Mouse (Mus musculus) MEL (cell line): Measurements from ENCODE around the gene Plekha3. TPM values are rescaled to one million over a fixed set of nuclear protein-coding genes. Genes with fewer than 3 reads are reported as not detected.

Experiments used
- DNase-seq: peaks from one replicate; pipeline ENCODE4 v3.0.0; 2011; ENCODE audit warnings: low read depth, low spot score
- H3K27ac ChIP-seq: 2 replicates; pipeline ENCODE4 v1.5.1; 2012; ENCODE audit warnings: low read depth, mild to moderate bottlenecking, control low read depth, low read length, moderate library complexity; ENCODE audit not compliant: control insufficient read depth
- H3K27me3 ChIP-seq, 2 experiments: fragments of 150-350 bp in 1 of 2; sonication (generic) in 1 of 2; 2 replicates each; pipeline ENCODE4 v1.6.1; 2012; ENCODE audit warnings: low read length in 2 of 2, mild to moderate bottlenecking in 2 of 2, improper control_type of control experiment in 1 of 2, moderate library complexity in 1 of 2; ENCODE audit not compliant: insufficient read depth in 2 of 2, control insufficient read depth in 1 of 2
- H3K36me3 ChIP-seq, 2 experiments: 2 replicates each; pipeline ENCODE4 v1.6.1; 2012 to 2014; ENCODE audit warnings: low read length in 2 of 2, improper control_type of control experiment in 1 of 2, inconsistent platforms in 1 of 2, mild to moderate bottlenecking in 1 of 2; ENCODE audit not compliant: insufficient read depth in 2 of 2, control insufficient read depth in 1 of 2
- H3K4me1 ChIP-seq, 2 experiments: fragments of 150-350 bp in 1 of 2; sonication (generic) in 1 of 2; 2 replicates each; pipeline ENCODE4 v1.6.1; 2012; ENCODE audit warnings: low read length in 2 of 2, improper control_type of control experiment in 1 of 2, mild to moderate bottlenecking in 1 of 2; ENCODE audit not compliant: insufficient read depth in 2 of 2, control insufficient read depth in 1 of 2
- H3K4me3 ChIP-seq, 2 experiments: fragments of 150-350 bp in 1 of 2; sonication (generic) in 1 of 2; 2 replicates each; pipeline ENCODE4 v1.5.1; 2012; ENCODE audit warnings: low read depth in 2 of 2, low read length in 2 of 2, mild to moderate bottlenecking in 2 of 2, moderate library complexity in 2 of 2, control low read depth in 1 of 2, improper control_type of control experiment in 1 of 2; ENCODE audit not compliant: control insufficient read depth in 1 of 2, insufficient read depth in 1 of 2
- H3K79me2 ChIP-seq: 2 replicates; pipeline ENCODE4 v1.6.1; 2012; ENCODE audit warnings: mild to moderate bottlenecking, low read length, moderate library complexity; ENCODE audit not compliant: control insufficient read depth, poor library complexity, insufficient read depth
- H3K9ac ChIP-seq: 2 replicates; pipeline ENCODE4 v1.6.1; 2012; ENCODE audit warnings: low read depth, mild to moderate bottlenecking, control low read depth, low read length, moderate library complexity; ENCODE audit not compliant: control insufficient read depth, poor library complexity, severe bottlenecking
- H3K9me3 ChIP-seq: fragments of 150-350 bp; sonication (generic); replicated peaks from 2 replicates; pipeline ENCODE4 v1.6.1; 2012; ENCODE audit warnings: mild to moderate bottlenecking, low read length, improper control_type of control experiment, moderate library complexity; ENCODE audit not compliant: insufficient read depth
- CHD1 ChIP-seq: IDR thresholded peaks from 2 replicates; pipeline ENCODE4 v1.6.1; 2012; ENCODE audit warnings: low read depth, mild to moderate bottlenecking, inconsistent platforms, low read length, improper control_type of control experiment
- CHD2 ChIP-seq: IDR thresholded peaks from 2 replicates; pipeline ENCODE4 v1.6.1; 2011; ENCODE audit warnings: low read length, improper control_type of control experiment
- CTCF ChIP-seq, 3 experiments: IDR thresholded peaks in 2 of 3; conservative IDR thresholded peaks in 1 of 3; 2 replicates each; pipeline ENCODE4 v1.5.1; 2011 to 2012; ENCODE audit warnings: low read length in 3 of 3, low read depth in 2 of 3, mild to moderate bottlenecking in 2 of 3, improper control_type of control experiment in 1 of 3, inconsistent platforms in 1 of 3, mixed read lengths in 1 of 3, moderate library complexity in 1 of 3; ENCODE audit not compliant: control insufficient read depth in 1 of 3, insufficient read depth in 1 of 3, poor library complexity in 1 of 3, severe bottlenecking in 1 of 3
- E2F4 ChIP-seq: IDR thresholded peaks from 2 replicates; pipeline ENCODE4 v1.6.1; 2011; ENCODE audit warnings: low read depth, low read length, improper control_type of control experiment, borderline replicate concordance
- HCFC1 ChIP-seq: IDR thresholded peaks from 2 replicates; pipeline ENCODE4 v1.6.1; 2012; ENCODE audit warnings: low read depth, mild to moderate bottlenecking, inconsistent platforms, low read length, improper control_type of control experiment, moderate library complexity
- JUND ChIP-seq: IDR thresholded peaks from 2 replicates; pipeline ENCODE4 v1.6.1; 2011; ENCODE audit warnings: low read depth, mild to moderate bottlenecking, improper control_type of control experiment, low read length
- MAX ChIP-seq: IDR thresholded peaks from 2 replicates; pipeline ENCODE4 v1.6.1; 2011; ENCODE audit warnings: low read length, improper control_type of control experiment
- MEF2A ChIP-seq: IDR thresholded peaks from 2 replicates; pipeline ENCODE4 v1.6.1; 2014; ENCODE audit warnings: low read depth, mild to moderate bottlenecking, inconsistent platforms, low read length, improper control_type of control experiment; ENCODE audit not compliant: poor library complexity, insufficient replicate concordance, severe bottlenecking; ENCODE audit errors: extremely low read depth
- MXI1 ChIP-seq: IDR thresholded peaks from 2 replicates; pipeline ENCODE4 v1.6.1; 2011; ENCODE audit warnings: mild to moderate bottlenecking, low read depth, low read length, improper control_type of control experiment
- MYC ChIP-seq: IDR thresholded peaks from 2 replicates; pipeline ENCODE4 v1.6.1; 2011; ENCODE audit warnings: low read depth, mild to moderate bottlenecking, low read length, improper control_type of control experiment, moderate library complexity
- NELFE ChIP-seq: IDR thresholded peaks from 2 replicates; pipeline ENCODE4 v1.6.1; 2011; ENCODE audit warnings: low read depth, low read length, improper control_type of control experiment
- POLR2A ChIP-seq, 2 experiments: IDR thresholded peaks; 2 replicates each; pipeline ENCODE4 v1.6.1; 2011 to 2012; ENCODE audit warnings: low read length in 2 of 2, mild to moderate bottlenecking in 2 of 2, control low read depth in 1 of 2, improper control_type of control experiment in 1 of 2, low read depth in 1 of 2, moderate library complexity in 1 of 2; ENCODE audit not compliant: control insufficient read depth in 1 of 2, insufficient read depth in 1 of 2, poor library complexity in 1 of 2
- POLR2AphosphoS2 ChIP-seq: IDR thresholded peaks from 2 replicates; pipeline ENCODE4 v1.6.1; 2011; ENCODE audit warnings: low read length, improper control_type of control experiment
- POLR2AphosphoS5 ChIP-seq: IDR thresholded peaks from 2 replicates; pipeline ENCODE4 v1.6.1; 2012; ENCODE audit warnings: low read depth, borderline replicate concordance, mild to moderate bottlenecking, inconsistent platforms, low read length, moderate library complexity, mixed read lengths
- SIN3A ChIP-seq: IDR thresholded peaks from 2 replicates; pipeline ENCODE4 v1.6.1; 2012; ENCODE audit warnings: low read length, improper control_type of control experiment, inconsistent platforms
- TAL1 ChIP-seq: IDR thresholded peaks from 2 replicates; pipeline ENCODE4 v1.6.1; 2012; ENCODE audit warnings: mild to moderate bottlenecking, inconsistent platforms, low read length, moderate library complexity, mixed read lengths
- TBP ChIP-seq: IDR thresholded peaks from 2 replicates; pipeline ENCODE4 v1.8.0; 2011; ENCODE audit warnings: low read depth, low read length, improper control_type of control experiment
- TCF12 ChIP-seq: IDR thresholded peaks from 2 replicates; pipeline ENCODE4 v1.6.1; 2014; ENCODE audit warnings: low read depth, mild to moderate bottlenecking, inconsistent platforms, low read length, improper control_type of control experiment, moderate library complexity
- UBTF ChIP-seq: IDR thresholded peaks from 2 replicates; pipeline ENCODE4 v1.6.1; 2012; ENCODE audit warnings: low read depth, mild to moderate bottlenecking, inconsistent platforms, low read length, improper control_type of control experiment, moderate library complexity, borderline replicate concordance; ENCODE audit not compliant: insufficient read depth
- USF2 ChIP-seq, 2 experiments: IDR thresholded peaks; 2 replicates each; pipeline ENCODE4 v1.6.1; 2011 to 2012; ENCODE audit warnings: improper control_type of control experiment in 2 of 2, low read length in 2 of 2, borderline replicate concordance in 1 of 2, inconsistent platforms in 1 of 2, low read depth in 1 of 2, mild to moderate bottlenecking in 1 of 2; ENCODE audit not compliant: insufficient read depth in 1 of 2
- ZMIZ1 ChIP-seq: IDR thresholded peaks from 2 replicates; pipeline ENCODE4 v1.6.1; 2012; ENCODE audit warnings: low read depth, mild to moderate bottlenecking, inconsistent platforms, low read length, improper control_type of control experiment, moderate library complexity
- polyA plus RNA-seq, 2 experiments: library from polyadenylated mRNA; stranded (reverse) in 1 of 2; unstranded in 1 of 2; fragments of >175 nt in 1 of 2; fragments of >200 nt in 1 of 2; gene quantifications; 2 replicates each; pipeline versions ENCODE4 v1.2.1 to v1.2.4; 2012; ENCODE audit warnings: low replicate concordance in 2 of 2, low read depth in 1 of 2; ENCODE audit not compliant: insufficient read length in 2 of 2, insufficient read depth in 1 of 2, missing spikeins in 1 of 2
- total RNA-seq: library from RNA; depleted of rRNA; stranded (reverse); fragments of 300-350 nt; gene quantifications from 2 replicates; pipeline ENCODE4 v1.2.3, GENCODE M21; 2012

Gene Plekha3
- total and polyA plus RNA-seq, 3 experiments: 20.5 to 23.4 TPM; not detected in 1

DNA sequence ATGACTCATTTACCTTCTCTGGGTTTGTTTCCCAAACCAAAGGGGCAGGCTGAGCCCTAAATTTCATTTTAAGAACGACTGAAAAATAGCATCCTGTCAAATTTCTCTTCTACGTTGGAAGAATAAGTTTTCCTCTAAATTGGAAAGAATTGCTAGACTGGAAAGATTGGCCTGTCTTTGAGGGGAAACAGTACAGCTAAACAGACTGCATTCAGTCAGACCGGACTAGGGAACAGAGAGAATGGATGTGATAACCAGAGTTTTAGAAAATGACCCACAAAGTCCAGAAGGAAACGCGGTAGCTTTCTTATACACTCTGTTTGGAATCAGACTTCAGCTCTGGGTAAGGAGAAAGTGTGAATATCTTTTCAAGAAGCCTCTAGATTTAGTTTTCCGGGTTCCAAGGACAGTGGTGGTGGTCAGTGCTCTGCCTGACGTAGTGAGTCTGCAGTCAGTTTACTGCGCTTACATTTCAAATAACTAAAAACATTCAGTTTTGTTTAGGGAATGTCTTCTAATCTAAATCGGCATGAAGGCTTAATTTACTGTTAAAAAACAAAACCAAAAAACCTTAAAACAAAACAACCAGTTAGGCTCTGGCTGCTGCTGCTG is 2.8 kb upstream of the Plekha3 start:
- H3K36me3 ChIP-seq: peaks cover 0 to 22% of the 10 kb centered on the region in 2 experiments; a peak in 3 of 4 replicates
- peaks cover 4 to 13% of the 10 kb centered on the region in 2 experiments; a peak in 3 of 4 replicates for H3K4me1 ChIP-seq
- H3K27me3 ChIP-seq: no peaks in the 10 kb centered on the region
- H3K9me3 ChIP-seq: no peaks in the 10 kb centered on the region
- peak; percentile 36 for DNase-seq
- no peak for TF ChIP-seq USF2 (IDR thresholded peaks at IDR 0.05; ENCODE audit: borderline replicate concordance in 1 of 2, insufficient read depth in 1 of 2, low read depth in 1 of 2, low read length in 2 of 2)
- TF ChIP-seq TAL1: no peak
- H3K27ac ChIP-seq: peak overlapping the region; percentile 8; the same call in 1 of the 2 replicates
- H3K4me3 ChIP-seq: peak overlapping the region; percentile 68 to 92
- H3K79me2 ChIP-seq: peaks cover 21% of the 10 kb centered on the region
- peak overlapping the region; percentile 71 for H3K9ac ChIP-seq

DNA sequence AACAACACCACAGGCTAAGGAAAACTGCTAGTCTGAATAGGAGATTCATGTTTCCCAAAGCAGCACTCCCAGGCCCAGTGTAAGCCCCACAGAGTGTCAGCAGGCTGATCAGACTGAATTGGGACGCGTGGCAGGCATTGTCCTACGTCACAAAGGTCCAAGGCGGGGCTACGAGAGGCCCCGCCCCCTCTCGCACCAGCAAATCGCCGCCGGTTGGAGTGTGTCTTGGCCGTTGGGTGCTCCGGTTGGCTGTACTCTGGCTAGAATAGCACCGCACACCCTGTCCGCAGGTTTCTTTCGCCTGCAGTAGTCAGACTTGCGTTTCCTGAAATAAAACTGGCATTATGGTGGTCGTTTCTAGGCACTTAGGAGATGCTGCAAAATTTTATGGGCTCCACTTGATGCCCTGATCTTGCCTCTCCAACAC is 2.1 kb upstream of the Plekha3 start, which contains the start of gene Fkbp7:
Fkbp7 (minus strand) TSS at position 151 of the 427 bp plus-strand sequence.
- peak within 1 kb of the TSS; percentile 79 for H3K9ac ChIP-seq
- peaks cover 0 to 29% of the 10 kb centered on the region in 2 experiments; a peak in 3 of 4 replicates for H3K36me3 ChIP-seq
- peak; percentile 95 for DNase-seq
- H3K27me3 ChIP-seq: no peaks in the 10 kb centered on the region
- no peaks in the 10 kb centered on the region for H3K9me3 ChIP-seq
- H3K4me1 ChIP-seq: peaks cover 4 to 16% of the 10 kb centered on the region in 2 experiments; a peak in 3 of 4 replicates
- peaks cover 27% of the 10 kb centered on the region for H3K79me2 ChIP-seq
- H3K4me3 ChIP-seq: peak within 1 kb of the TSS; percentile 83 to 94
- TF ChIP-seq POLR2AphosphoS5 (peak; percentile 68; the same call in 1 of the 2 replicates), NELFE (peak; percentile 72), MAX (peak; percentile 58), CHD1 (0 out of 2 replicates have a peak, but pooled peaks have one; percentile 49), MYC (peak; percentile 48; the same call in 1 of the 2 replicates), TCF12 (peak; percentile 67), ZMIZ1 (peak; percentile 54; the same call in 1 of the 2 replicates), SIN3A (peak; percentile 73), TAL1 (no peak), MXI1 (peak; percentile 87), JUND (no peak), POLR2AphosphoS2 (peak; percentile 79; the same call in 1 of the 2 replicates), CTCF (IDR thresholded peaks at IDR 0.05 in 2 of 3, conservative IDR thresholded peaks at IDR 0.05 in 1 of 3; ENCODE audit: control insufficient read depth in 1 of 3, insufficient read depth in 1 of 3, low read depth in 2 of 3, low read length in 3 of 3, poor library complexity in 1 of 3, severe bottlenecking in 1 of 3) (no peak), E2F4 (no peak), CHD2 (no peak), UBTF (no peak), MEF2A (no peak), HCFC1 (peak; percentile 31; the same call in 1 of the 2 replicates), POLR2A (IDR thresholded peaks at IDR 0.05; ENCODE audit: control insufficient read depth in 1 of 2, insufficient read depth in 1 of 2, low read depth in 1 of 2, low read length in 2 of 2, poor library complexity in 1 of 2) (peak; percentile 20 to 92; a peak in 3 of 4 replicates), TBP (peak; percentile 91)
- H3K27ac ChIP-seq: peak within 1 kb of the TSS; percentile 86
